Mouse (Mus musculus): Measurements from ENCODE around the gene Fndc5.

DNA sequence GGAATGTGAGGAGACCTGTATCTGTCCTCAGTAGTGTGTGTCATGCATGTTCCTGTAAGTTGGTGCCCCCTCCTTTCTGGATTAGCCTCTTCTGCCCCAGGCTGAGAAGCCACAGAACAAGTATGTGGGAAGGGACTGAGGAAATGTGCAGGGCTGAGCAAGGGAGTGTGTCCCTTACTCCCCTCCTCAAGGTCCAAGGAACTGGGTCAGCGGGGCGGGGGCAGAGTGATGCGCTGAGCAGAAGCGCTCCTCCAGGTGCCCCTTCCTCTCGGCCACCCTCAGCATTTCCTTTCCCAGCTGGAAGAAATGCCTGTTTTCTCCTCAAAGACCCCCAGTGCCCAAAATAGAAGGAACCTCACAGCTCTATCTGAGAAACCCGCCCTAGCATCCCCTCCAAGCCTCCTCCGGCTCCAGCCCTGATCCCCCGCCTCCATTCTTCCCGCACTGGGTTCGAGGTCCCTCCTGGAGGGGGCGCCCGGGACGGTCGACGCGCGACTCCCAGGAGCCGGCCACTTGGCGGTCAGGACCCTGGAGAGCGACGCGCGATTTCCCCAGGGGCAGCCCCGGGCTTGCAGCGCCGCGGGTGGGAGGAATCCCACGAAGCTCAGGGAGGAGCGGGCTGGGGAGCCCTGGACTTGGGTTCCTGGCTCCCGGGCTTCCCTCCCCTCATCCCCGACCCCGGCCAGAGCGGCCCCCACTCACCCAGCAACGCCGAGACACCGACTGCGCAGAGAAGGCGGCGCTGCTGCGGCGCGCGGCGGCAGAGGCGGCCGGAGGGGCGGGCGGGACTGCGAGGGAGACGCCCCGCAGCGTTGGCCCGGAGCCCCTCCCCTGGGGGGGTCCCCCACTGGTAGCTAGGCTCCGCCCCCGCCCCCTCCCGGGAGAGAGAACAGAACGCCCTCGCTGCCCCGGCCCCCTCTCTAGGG, 16.0 kb upstream of the Fndc5 start:
- TF ChIP-seq POLR2A (IDR thresholded peaks at IDR 0.05; ENCODE audit: control insufficient read depth, low read depth, low read length), result no peak
- TF ChIP-seq CTCF (IDR thresholded peaks at IDR 0.05; ENCODE audit: control insufficient read depth, insufficient read depth, insufficient replicate concordance, low read depth, low read length), result 0 out of 2 replicates have a peak, but pooled peaks have one; percentile 6
